Mouse (Mus musculus) ZHBTc4 (cell line): ENCODE data around the gene Acsl5.

Source experiments
- DNase-seq: peaks from one replicate; pipeline ENCODE4 v3.0.0-alpha.2; 2011; ENCODE audit warnings: low read depth, low spot score

Acsl5 gene

GRCm38 (mm10) chr19:55251383-55252124 lies at the start of gene Acsl5:
Acsl5 (plus strand) TSS chr19:55251938.
- no peak for DNase-seq

- peak; percentile 68 for DNase-seq
These were observed 45.1 kb upstream of the Acsl5 start for GRCm38 (mm10) chr19:55206482-55207138.

GRCm38 (mm10) chr19:55207205-55207604 lies 44.5 kb upstream of the Acsl5 start:
- no peak for DNase-seq

GRCm38 (mm10) chr19:55207746-55208538 lies 43.8 kb upstream of the Acsl5 start:
- peak; percentile 39 for DNase-seq

- no peak for DNase-seq
These were observed 43.1 kb upstream of the Acsl5 start for GRCm38 (mm10) chr19:55208654-55209053.

GRCm38 (mm10) chr19:55209084-55209483 lies 42.7 kb upstream of the Acsl5 start:
- DNase-seq: no peak

GRCm38 (mm10) chr19:55211698-55212097 lies 40.0 kb upstream of the Acsl5 start:
- no peak for DNase-seq

- DNase-seq: no peak
These were observed 38.0 kb upstream of the Acsl5 start for GRCm38 (mm10) chr19:55213617-55214340.

- DNase-seq: no peak
These were observed 34.9 kb upstream of the Acsl5 start for GRCm38 (mm10) chr19:55216876-55217275.

GRCm38 (mm10) chr19:55217365-55217764 lies 34.4 kb upstream of the Acsl5 start:
- no peak for DNase-seq

- DNase-seq: peak; percentile 90
These were observed 33.5 kb upstream of the Acsl5 start for GRCm38 (mm10) chr19:55218192-55218739.

- no peak for DNase-seq
These were observed 33.0 kb upstream of the Acsl5 start for GRCm38 (mm10) chr19:55218741-55219221.

GRCm38 (mm10) chr19:55219359-55219758 lies 32.4 kb upstream of the Acsl5 start:
- no peak for DNase-seq

- DNase-seq: no peak
These were observed 30.5 kb upstream of the Acsl5 start for GRCm38 (mm10) chr19:55221208-55221607.

- DNase-seq: no peak
These were observed 29.5 kb upstream of the Acsl5 start for GRCm38 (mm10) chr19:55222268-55222667.

GRCm38 (mm10) chr19:55226621-55227020 lies 25.1 kb upstream of the Acsl5 start:
- DNase-seq: peak; percentile 64

GRCm38 (mm10) chr19:55227135-55227534 lies 24.6 kb upstream of the Acsl5 start:
- peak; percentile 35 for DNase-seq

GRCm38 (mm10) chr19:55231081-55231480 lies 20.7 kb upstream of the Acsl5 start:
- no peak for DNase-seq

- DNase-seq: peak; percentile 15
These were observed 19.6 kb upstream of the Acsl5 start for GRCm38 (mm10) chr19:55232136-55232535.

GRCm38 (mm10) chr19:55236026-55236425 lies 15.7 kb upstream of the Acsl5 start:
- DNase-seq: no peak

GRCm38 (mm10) chr19:55236564-55236963 lies 15.2 kb upstream of the Acsl5 start:
- DNase-seq: no peak
